ENCODE assay signal across 8 mouse cellular contexts in the genomic region with DNA sequence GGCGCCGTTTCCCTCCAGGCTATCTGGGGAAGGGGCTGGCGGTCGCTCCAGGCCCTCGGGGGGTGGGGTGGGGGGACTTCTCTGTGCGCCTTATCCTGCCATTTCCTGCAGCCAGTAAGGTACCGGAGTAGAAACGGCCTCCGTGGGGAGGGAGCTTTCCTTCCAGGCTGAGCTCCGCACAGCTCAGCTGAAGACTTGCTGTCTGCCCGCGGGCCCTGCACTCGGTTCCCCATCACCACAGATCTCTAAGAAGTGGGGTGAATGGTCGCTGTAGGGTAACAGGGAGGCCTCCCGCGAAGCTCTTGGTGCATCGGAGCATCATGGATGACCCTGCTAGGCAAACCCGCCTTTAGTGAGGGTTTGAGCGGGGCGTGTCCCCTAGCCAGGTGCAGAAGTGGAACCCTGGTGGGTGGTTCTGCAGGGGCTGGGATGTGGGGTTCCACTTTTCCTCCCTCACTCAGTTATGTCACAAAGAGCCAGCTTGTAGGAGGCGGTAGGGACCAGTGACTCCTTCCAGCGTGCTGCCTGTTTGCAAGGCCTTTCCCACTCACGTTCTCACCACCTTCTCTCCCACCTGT. TPM values are rescaled to one million over a fixed set of nuclear protein-coding genes. Genes with fewer than 3 reads are reported as not detected.
DNase-seq lines count a peak whose midpoint lies in the region; ATAC-seq and TF ChIP-seq lines count a peak whose summit lies in the region.

No protein-coding gene starts in this region.

- TF ChIP-seq CTCF in layer of hippocampus, adult 2 months (conservative IDR thresholded peaks at IDR 0.05): no peak

- peak overlapping the region; percentile 98 for H3K27ac ChIP-seq in layer of hippocampus, adult 2 months
- H3K27ac ChIP-seq in brown adipose tissue, adult 24 weeks (replicated peaks; ENCODE audit: low read depth, low read length): peak overlapping the region; percentile 59
- H3K27ac ChIP-seq in hindbrain, embryonic 12.5 days: 0 out of 2 replicates have a peak overlapping the region, but pooled peaks have one; percentile 40
- H3K27ac ChIP-seq in midbrain, embryonic 14.5 days (replicated peaks; ENCODE audit: low read depth, low read length): peak overlapping the region; percentile 62

- H3K4me1 ChIP-seq in brown adipose tissue, adult 24 weeks (ENCODE audit: control insufficient read depth, insufficient read depth, insufficient read length, low read length): peaks cover 5% of the 10 kb centered on the region
- peaks cover 45% of the 10 kb centered on the region for H3K4me1 ChIP-seq in hindbrain, embryonic 12.5 days
- peaks cover 33% of the 10 kb centered on the region for H3K4me1 ChIP-seq in midbrain, embryonic 14.5 days (ENCODE audit: control insufficient read depth, insufficient read depth, low read length)

- peak overlapping the region; percentile 99 for H3K4me2 ChIP-seq in hindbrain, embryonic 12.5 days (replicated peaks)
- peak overlapping the region; percentile 99 for H3K4me2 ChIP-seq in midbrain, embryonic 14.5 days (ENCODE audit: low read length)

- no peaks in the 10 kb centered on the region for H3K9me3 ChIP-seq in hindbrain, embryonic 12.5 days (replicated peaks)
- no peaks in the 10 kb centered on the region for H3K9me3 ChIP-seq in midbrain, embryonic 14.5 days (ENCODE audit: control insufficient read depth, low read length)

- DNase-seq in layer of hippocampus, adult 2 months (ENCODE audit: low spot score in 2 of 2): peak in 1 of 2 experiments; percentile 50
- DNase-seq in layer of hippocampus, postnatal 14 days (ENCODE audit: low spot score in 2 of 2): no peak
- peak; percentile 64 for DNase-seq in midbrain, embryonic 14.5 days
- DNase-seq in retina, embryonic 14.5 days (ENCODE audit: low spot score): no peak
- no peak for DNase-seq in Muller cell, postnatal 12 days (ENCODE audit: inconsistent ontology term)
- DNase-seq in embryo, embryonic 11 days: no peak

- peak overlapping the region; percentile 95 for H3K4me3 ChIP-seq in layer of hippocampus, adult 2 months
- H3K4me3 ChIP-seq in brown adipose tissue, adult 24 weeks (ENCODE audit: insufficient read depth, low read depth, low read length): peak overlapping the region; percentile 83
- H3K4me3 ChIP-seq in hindbrain, embryonic 12.5 days: peak overlapping the region; percentile 54
- H3K4me3 ChIP-seq in midbrain, embryonic 14.5 days (replicated peaks; ENCODE audit: low read depth, low read length): peak overlapping the region; percentile 63

- H3K9ac ChIP-seq in hindbrain, embryonic 12.5 days: peak overlapping the region; percentile 70
- H3K9ac ChIP-seq in midbrain, embryonic 14.5 days (replicated peaks; ENCODE audit: low read length): peak overlapping the region; percentile 75

- no peaks in the 10 kb centered on the region for H3K36me3 ChIP-seq in hindbrain, embryonic 12.5 days
- no peaks in the 10 kb centered on the region for H3K36me3 ChIP-seq in midbrain, embryonic 14.5 days (ENCODE audit: control insufficient read depth, insufficient read depth, low read length)

- 10% methylated on average over 23 of the region's 23 CpGs for WGBS in hindbrain, embryonic 12.5 days
- 8% methylated on average over 23 of the region's 23 CpGs for WGBS in midbrain, embryonic 14.5 days

- peaks cover 52% of the 10 kb centered on the region for H3K27me3 ChIP-seq in hindbrain, embryonic 12.5 days
- 0 out of 2 replicates have a peak, but pooled peaks cover 9% of the 10 kb centered on the region for H3K27me3 ChIP-seq in midbrain, embryonic 14.5 days (ENCODE audit: control insufficient read depth, insufficient read depth, low read length)

- ATAC-seq in hindbrain, embryonic 12.5 days (ENCODE audit: low FRiP score): peak; percentile 2; the same call in 1 of the 2 replicates
- 0 out of 2 replicates have a peak, but pooled peaks have one; percentile 22 for ATAC-seq in midbrain, embryonic 14.5 days (ENCODE audit: low FRiP score, low TSS enrichment)

RNA-seq across cellular contexts. Expression of a gene that starts 3.3 kb away (rescaled TPM):
- 100 to 1,000 TPM; 147 to 150 TPM for total RNA-seq in layer of hippocampus, adult 2 months (2021)
- 10 to 100 TPM; 97.4 to 97.9 TPM for total RNA-seq in layer of hippocampus, postnatal 14 days (2021)
- polyA plus RNA-seq in brown adipose tissue, adult 24 weeks (2012; ENCODE audit: insufficient read depth, insufficient read length, missing spikeins): 1.1 and 2.3 TPM in 2 replicates
- 3.7 and 3.8 TPM in 2 replicates for polyA plus RNA-seq in hindbrain, embryonic 12.5 days (2016; fragmentation: Nextera tagmentation; extraction: Ambion mirVana)
- polyA plus RNA-seq in midbrain, embryonic 14.5 days (2014; fragmentation: Nextera tagmentation; extraction: Ambion mirVana): 16.1 and 21.0 TPM in 2 replicates

RNA-seq across cellular contexts. Expression of a gene that starts 43.8 kb away (rescaled TPM):
- 10 to 100 TPM; 11.3 to 12.8 TPM for total RNA-seq in layer of hippocampus, adult 2 months (2021)
- total RNA-seq in layer of hippocampus, postnatal 14 days (2021): 10 to 100 TPM; 10.2 to 10.9 TPM
- 3.5 and 3.9 TPM in 2 replicates for polyA plus RNA-seq in brown adipose tissue, adult 24 weeks (2012; ENCODE audit: insufficient read depth, insufficient read length, missing spikeins)
- 21.1 and 23.7 TPM in 2 replicates for polyA plus RNA-seq in hindbrain, embryonic 12.5 days (2016; fragmentation: Nextera tagmentation; extraction: Ambion mirVana)
- 13.9 and 14.8 TPM in 2 replicates for polyA plus RNA-seq in midbrain, embryonic 14.5 days (2014; fragmentation: Nextera tagmentation; extraction: Ambion mirVana)

RNA-seq across cellular contexts. Expression of a gene that starts 58.0 kb away (rescaled TPM):
- total RNA-seq in layer of hippocampus, adult 2 months (2021): 10 to 100 TPM; 63.9 to 65.4 TPM
- total RNA-seq in layer of hippocampus, postnatal 14 days (2021): 10 to 100 TPM; 76.0 to 76.9 TPM
- not detected in 2 replicates for polyA plus RNA-seq in brown adipose tissue, adult 24 weeks (2012; ENCODE audit: insufficient read depth, insufficient read length, missing spikeins)
- 3.5 and 4.3 TPM in 2 replicates for polyA plus RNA-seq in hindbrain, embryonic 12.5 days (2016; fragmentation: Nextera tagmentation; extraction: Ambion mirVana)
- polyA plus RNA-seq in midbrain, embryonic 14.5 days (2014; fragmentation: Nextera tagmentation; extraction: Ambion mirVana): 7.6 and 8.6 TPM in 2 replicates

Comparison
In these comparisons a context has a peak if more than half of its experiments do, and no peak if none do; other contexts are left out.
1. H3K27ac ChIP-seq: peak in every context shown above with its lines; median percentile 98 in layer of hippocampus, adult 2 months; 62 in midbrain, embryonic 14.5 days; 59 in brown adipose tissue, adult 24 weeks; 40 in hindbrain, embryonic 12.5 days.